Mouse (Mus musculus) lung, postnatal 0 days (tissue): Measurements from ENCODE around the gene Ezh2.

ENCODE experiments used
- CTCF ChIP-seq: IDR thresholded peaks from 2 replicates; pipeline ENCODE4 v1.5.1; 2016; ENCODE audit warnings: antibody characterized with exemption, mild to moderate bottlenecking
- EP300 ChIP-seq: IDR thresholded peaks from 2 replicates; pipeline ENCODE4 v1.6.1; 2016; ENCODE audit warnings: antibody characterized with exemption, mild to moderate bottlenecking, control low read depth

DNA sequence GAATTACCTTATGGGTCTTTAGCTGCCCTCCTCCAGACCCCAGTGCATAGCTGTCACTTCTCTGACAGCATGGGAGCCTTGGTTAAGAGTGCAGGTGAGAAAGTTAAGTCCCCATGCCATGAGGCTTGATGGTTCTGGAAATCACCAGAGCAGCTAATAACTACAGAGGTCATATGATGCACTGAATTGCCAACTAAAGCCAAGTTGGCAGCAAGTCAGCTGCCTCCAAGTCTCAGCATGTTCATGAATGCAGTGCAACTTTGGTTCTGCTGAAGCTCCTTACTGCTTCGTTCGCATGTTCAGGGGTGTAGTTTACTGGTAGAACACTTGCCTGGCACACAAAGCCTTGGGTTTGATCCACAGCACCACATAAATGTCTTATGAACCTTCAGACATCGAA, 72.7 kb downstream of the Ezh2 start:
- TF ChIP-seq CTCF, result no peak
- no peak for TF ChIP-seq EP300
